Mouse (Mus musculus) hindlimb bud, embryonic 11.5 days (tissue): ENCODE data around the gene Cit.
"Not testable (repeated sequence)": the region's sequence is repeated elsewhere in the genome, so short reads cannot be mapped to it uniquely, and the experiment has no call there.

Source experiments
- DNase-seq: peaks from one replicate; pipeline ENCODE4 v3.0.0-alpha.2; 2012; ENCODE audit warnings: low read depth, low spot score; ENCODE audit errors: extremely low spot score

The Cit gene

GRCm38 (mm10) chr5:115844766-115845634 is at the start of gene Cit:
TSS of gene Cit (plus strand) at chr5:115845278.
- peak; percentile 83 for DNase-seq

- no peak for DNase-seq
Observed at GRCm38 (mm10) chr5:115799016-115799894, 45.8 kb upstream of the Cit start.

GRCm38 (mm10) chr5:115799895-115800232 is 45.2 kb upstream of the Cit start:
- no peak for DNase-seq

- DNase-seq, result no peak
Observed at GRCm38 (mm10) chr5:115812262-115812661, 32.8 kb upstream of the Cit start.

- no peak for DNase-seq
Observed at GRCm38 (mm10) chr5:115817022-115817421, 28.1 kb upstream of the Cit start.

- not testable (repeated sequence) for DNase-seq
Observed at GRCm38 (mm10) chr5:115817655-115818054, 27.4 kb upstream of the Cit start.

- no peak for DNase-seq
Observed at GRCm38 (mm10) chr5:115819966-115820365, 25.1 kb upstream of the Cit start.

- DNase-seq, result no peak
Observed at GRCm38 (mm10) chr5:115821200-115821599, 23.9 kb upstream of the Cit start.

- DNase-seq, result no peak
Observed at GRCm38 (mm10) chr5:115821910-115822309, 23.2 kb upstream of the Cit start.

GRCm38 (mm10) chr5:115832754-115833153 is 12.3 kb upstream of the Cit start:
- DNase-seq, result no peak

GRCm38 (mm10) chr5:115833806-115834205 is 11.3 kb upstream of the Cit start:
- not testable (repeated sequence) for DNase-seq

GRCm38 (mm10) chr5:115835291-115835690 is 9.8 kb upstream of the Cit start:
- no peak for DNase-seq

- no peak for DNase-seq
Observed at GRCm38 (mm10) chr5:115838059-115838458, 7.0 kb upstream of the Cit start.

- no peak for DNase-seq
Observed at GRCm38 (mm10) chr5:115840453-115840852, 4.6 kb upstream of the Cit start.

- no peak for DNase-seq
Observed at GRCm38 (mm10) chr5:115840946-115841775, 3.9 kb upstream of the Cit start.

GRCm38 (mm10) chr5:115844368-115844765 is 711 bp upstream of the Cit start:
- DNase-seq, result no peak

- DNase-seq, result no peak
Observed at GRCm38 (mm10) chr5:115845635-115846174, 627 bp downstream of the Cit start.

GRCm38 (mm10) chr5:115847166-115847565 is 2.1 kb downstream of the Cit start:
- DNase-seq, result no peak

- DNase-seq, result no peak
Observed at GRCm38 (mm10) chr5:115848463-115848862, 3.4 kb downstream of the Cit start.

- DNase-seq, result no peak
Observed at GRCm38 (mm10) chr5:115849263-115849829, 4.3 kb downstream of the Cit start.
